Mouse (Mus musculus) heart, embryonic 11.5 days (tissue): Measurements from ENCODE around the gene Retsat. TPM values are rescaled to one million over a fixed set of nuclear protein-coding genes. Genes with fewer than 3 reads are reported as not detected.

Experiments
- ATAC-seq: fragments of 200-750 bp; cut with Nextera tagmentation; replicated peaks from 2 replicates; pipeline ENCODE4 v1.8.0; 2017; ENCODE audit warnings: moderate library complexity; ENCODE audit not compliant: insufficient number of reproducible peaks, low FRiP score, low TSS enrichment
- H3K27ac ChIP-seq: fragments of 300-500 bp; sonication (generic); 2 replicates; pipeline ENCODE4 v1.5.1; 2014; ENCODE audit warnings: mild to moderate bottlenecking, low read depth, low read length
- H3K27me3 ChIP-seq: fragments of 300-500 bp; sonication (generic); 2 replicates; pipeline ENCODE4 v1.6.1; 2014; ENCODE audit warnings: mild to moderate bottlenecking, low read length, mixed read lengths; ENCODE audit not compliant: control insufficient read depth, insufficient read depth
- H3K36me3 ChIP-seq: fragments of 300-500 bp; sonication (generic); 2 replicates; pipeline ENCODE4 v1.6.1; 2014; ENCODE audit warnings: mild to moderate bottlenecking, low read length, moderate library complexity, mixed read lengths; ENCODE audit not compliant: control insufficient read depth, insufficient read depth
- H3K4me1 ChIP-seq: fragments of 300-500 bp; sonication (generic); 2 replicates; pipeline ENCODE4 v1.6.1; 2014; ENCODE audit warnings: low read length; ENCODE audit not compliant: control insufficient read depth, insufficient read depth
- H3K4me2 ChIP-seq: fragments of 300-500 bp; sonication (generic); 2 replicates; pipeline ENCODE4 v1.6.1; 2014; ENCODE audit warnings: mild to moderate bottlenecking, moderate library complexity
- H3K4me3 ChIP-seq: fragments of 300-500 bp; sonication (generic); 2 replicates; pipeline ENCODE4 v1.5.1; 2014; ENCODE audit warnings: low read depth, low read length
- H3K9ac ChIP-seq: fragments of 300-500 bp; sonication (generic); 2 replicates; pipeline ENCODE4 v1.6.1; 2014; ENCODE audit warnings: mild to moderate bottlenecking, low read depth, low read length, moderate library complexity
- H3K9me3 ChIP-seq: fragments of 300-500 bp; sonication (generic); replicated peaks from 2 replicates; pipeline ENCODE4 v1.6.1; 2016; ENCODE audit warnings: low read length; ENCODE audit not compliant: control insufficient read depth
- WGBS: fragments of 180-500 bp; shearing (Covaris S2); extraction: QIAGEN DNeasy Blood & Tissue Kit; methylation state at CpG from one replicate; pipeline ENCODE4 v1.1.7; 2014; ENCODE audit not compliant: insufficient replicate concordance; 5-methylcytosine and 5-hydroxymethylcytosine counted together
- polyA plus RNA-seq: library from polyadenylated mRNA; unstranded; fragments of >200 nt; fragmentation: Nextera tagmentation; extraction: Ambion mirVana; gene quantifications from 2 replicates; pipeline ENCODE4 v1.2.1, GENCODE M21; 2014

Retsat gene
- polyA plus RNA-seq, 1 experiment from 2014 or later, result 13.9 TPM

- Histone ChIP-seq H3K4me1 (peaks cover 11% of the 10 kb centered on the region), H3K4me2 (no peak overlapping the region)
- no peak for ATAC-seq
Measured at GRCm38 (mm10) chr6:72654355-72654754, 56.1 kb downstream of the Retsat start.

GRCm38 (mm10) chr6:72655309-72656052 lies 57.2 kb downstream of the Retsat start:
- peak overlapping the region; percentile 72 for H3K27ac ChIP-seq
- peak overlapping the region; percentile 21 for H3K4me3 ChIP-seq
- no peaks in the 10 kb centered on the region for H3K36me3 ChIP-seq
- peaks cover 18% of the 10 kb centered on the region for H3K4me1 ChIP-seq
- H3K27me3 ChIP-seq, result no peaks in the 10 kb centered on the region
- H3K9ac ChIP-seq, result peak overlapping the region; percentile 43; the same call in 1 of the 2 replicates
- peak; percentile 60 for ATAC-seq
- WGBS, result 29% methylated on average over 20 of the region's 20 CpGs
- H3K4me2 ChIP-seq, result peak overlapping the region; percentile 56
- no peaks in the 10 kb centered on the region for H3K9me3 ChIP-seq

More at GRCm38 (mm10) chr6:72654355-72654754, 56.1 kb downstream of the Retsat start:
- Histone ChIP-seq H3K27me3 (no peaks in the 10 kb centered on the region), H3K4me3 (no peak overlapping the region), H3K9ac (no peak overlapping the region), H3K27ac (0 out of 2 replicates have a peak overlapping the region, but pooled peaks have one; percentile 29), H3K36me3 (no peaks in the 10 kb centered on the region), H3K9me3 (no peaks in the 10 kb centered on the region)
- 85% methylated on average over 6 of the region's 6 CpGs for WGBS

GRCm38 (mm10) chr6:72656053-72656442 lies 57.8 kb downstream of the Retsat start:
- Histone ChIP-seq H3K9ac (peak overlapping the region; percentile 43; the same call in 1 of the 2 replicates), H3K4me2 (peak overlapping the region; percentile 56), H3K27me3 (no peaks in the 10 kb centered on the region), H3K27ac (peak overlapping the region; percentile 72), H3K36me3 (no peaks in the 10 kb centered on the region), H3K9me3 (no peaks in the 10 kb centered on the region), H3K4me3 (no peak overlapping the region), H3K4me1 (peaks cover 24% of the 10 kb centered on the region)
- ATAC-seq, result no peak
- 85% methylated on average over 7 of the region's 7 CpGs for WGBS

GRCm38 (mm10) chr6:72658006-72658405 lies 59.7 kb downstream of the Retsat start:
- Histone ChIP-seq H3K36me3 (no peaks in the 10 kb centered on the region), H3K9ac (no peak overlapping the region), H3K4me3 (no peak overlapping the region), H3K4me1 (peaks cover 34% of the 10 kb centered on the region), H3K4me2 (no peak overlapping the region), H3K27me3 (no peaks in the 10 kb centered on the region), H3K27ac (no peak overlapping the region), H3K9me3 (no peaks in the 10 kb centered on the region)
- WGBS, result 59% methylated on average over 3 of the region's 3 CpGs
- no peak for ATAC-seq

Other genes with a start within 250 kb of the Retsat start
- 14.8 and 15.1 TPM in 2 replicates for gene Tmem150a, start 243.0 kb upstream of the Retsat start, polyA plus RNA-seq
- gene Rnf181, start 231.5 kb upstream of the Retsat start, polyA plus RNA-seq, result 95.4 and 107 TPM in 2 replicates
- gene Vamp5, start 218.0 kb upstream of the Retsat start, polyA plus RNA-seq, result 55.3 and 59.2 TPM in 2 replicates
- gene Vamp8, start 207.8 kb upstream of the Retsat start, polyA plus RNA-seq, result 137 and 142 TPM in 2 replicates
- 23.9 and 27.1 TPM in 2 replicates for gene Ggcx, start 184.2 kb upstream of the Retsat start, polyA plus RNA-seq
- gene Mat2a, start 158.9 kb upstream of the Retsat start, polyA plus RNA-seq, result 321 and 349 TPM in 2 replicates
- not detected in 2 replicates for gene Sh2d6, start 76.8 kb upstream of the Retsat start, polyA plus RNA-seq
- 22.7 and 25.9 TPM in 2 replicates for gene Capg, start 54.1 kb upstream of the Retsat start, polyA plus RNA-seq
- gene Elmod3, start 62 bp upstream of the Retsat start, polyA plus RNA-seq, result 10.5 and 12.1 TPM in 2 replicates
- 25.3 and 31.0 TPM in 2 replicates for gene Tgoln1, start 18.5 kb downstream of the Retsat start, polyA plus RNA-seq
- 15.6 and 15.7 TPM in 2 replicates for gene Tcf7l1, start 190.8 kb downstream of the Retsat start, polyA plus RNA-seq